Mouse (Mus musculus) MEL (cell line): ENCODE measurements around the gene Pck1. TPM values are rescaled to one million over a fixed set of nuclear protein-coding genes. Genes with fewer than 3 reads are reported as not detected.

Experiments
- DNase-seq: peaks from one replicate; pipeline ENCODE4 v3.0.0; 2011; ENCODE audit warnings: low read depth, low spot score
- H3K27ac ChIP-seq: 2 replicates; pipeline ENCODE4 v1.5.1; 2012; ENCODE audit warnings: low read depth, mild to moderate bottlenecking, control low read depth, low read length, moderate library complexity; ENCODE audit not compliant: control insufficient read depth
- H3K27me3 ChIP-seq, 2 experiments: fragments of 150-350 bp in 1 of 2; sonication (generic) in 1 of 2; 2 replicates each; pipeline ENCODE4 v1.6.1; 2012; ENCODE audit warnings: low read length in 2 of 2, mild to moderate bottlenecking in 2 of 2, improper control_type of control experiment in 1 of 2, moderate library complexity in 1 of 2; ENCODE audit not compliant: insufficient read depth in 2 of 2, control insufficient read depth in 1 of 2
- H3K36me3 ChIP-seq, 2 experiments: 2 replicates each; pipeline ENCODE4 v1.6.1; 2012 to 2014; ENCODE audit warnings: low read length in 2 of 2, improper control_type of control experiment in 1 of 2, inconsistent platforms in 1 of 2, mild to moderate bottlenecking in 1 of 2; ENCODE audit not compliant: insufficient read depth in 2 of 2, control insufficient read depth in 1 of 2
- H3K4me1 ChIP-seq, 2 experiments: fragments of 150-350 bp in 1 of 2; sonication (generic) in 1 of 2; 2 replicates each; pipeline ENCODE4 v1.6.1; 2012; ENCODE audit warnings: low read length in 2 of 2, improper control_type of control experiment in 1 of 2, mild to moderate bottlenecking in 1 of 2; ENCODE audit not compliant: insufficient read depth in 2 of 2, control insufficient read depth in 1 of 2
- H3K4me3 ChIP-seq, 2 experiments: fragments of 150-350 bp in 1 of 2; sonication (generic) in 1 of 2; 2 replicates each; pipeline ENCODE4 v1.5.1; 2012; ENCODE audit warnings: low read depth in 2 of 2, low read length in 2 of 2, mild to moderate bottlenecking in 2 of 2, moderate library complexity in 2 of 2, control low read depth in 1 of 2, improper control_type of control experiment in 1 of 2; ENCODE audit not compliant: control insufficient read depth in 1 of 2, insufficient read depth in 1 of 2
- H3K79me2 ChIP-seq: 2 replicates; pipeline ENCODE4 v1.6.1; 2012; ENCODE audit warnings: mild to moderate bottlenecking, low read length, moderate library complexity; ENCODE audit not compliant: control insufficient read depth, poor library complexity, insufficient read depth
- H3K9ac ChIP-seq: 2 replicates; pipeline ENCODE4 v1.6.1; 2012; ENCODE audit warnings: low read depth, mild to moderate bottlenecking, control low read depth, low read length, moderate library complexity; ENCODE audit not compliant: control insufficient read depth, poor library complexity, severe bottlenecking
- H3K9me3 ChIP-seq: fragments of 150-350 bp; sonication (generic); replicated peaks from 2 replicates; pipeline ENCODE4 v1.6.1; 2012; ENCODE audit warnings: mild to moderate bottlenecking, low read length, improper control_type of control experiment, moderate library complexity; ENCODE audit not compliant: insufficient read depth
- CTCF ChIP-seq, 3 experiments: IDR thresholded peaks in 2 of 3; conservative IDR thresholded peaks in 1 of 3; 2 replicates each; pipeline ENCODE4 v1.5.1; 2011 to 2012; ENCODE audit warnings: low read length in 3 of 3, low read depth in 2 of 3, mild to moderate bottlenecking in 2 of 3, improper control_type of control experiment in 1 of 3, inconsistent platforms in 1 of 3, mixed read lengths in 1 of 3, moderate library complexity in 1 of 3; ENCODE audit not compliant: control insufficient read depth in 1 of 3, insufficient read depth in 1 of 3, poor library complexity in 1 of 3, severe bottlenecking in 1 of 3
- ELF1 ChIP-seq: IDR thresholded peaks from 2 replicates; pipeline ENCODE4 v1.6.1; 2014; ENCODE audit warnings: low read depth, mild to moderate bottlenecking, inconsistent platforms, low read length, improper control_type of control experiment, moderate library complexity
- GATA1 ChIP-seq: IDR thresholded peaks from 2 replicates; pipeline ENCODE4 v1.6.1; 2011; ENCODE audit warnings: low read depth, low read length, improper control_type of control experiment
- JUND ChIP-seq: IDR thresholded peaks from 2 replicates; pipeline ENCODE4 v1.6.1; 2011; ENCODE audit warnings: low read depth, mild to moderate bottlenecking, improper control_type of control experiment, low read length
- KAT2A ChIP-seq: conservative IDR thresholded peaks from 2 replicates; pipeline ENCODE4 v1.6.1; 2012; ENCODE audit warnings: low read depth, low read length, improper control_type of control experiment, inconsistent platforms
- MAX ChIP-seq: IDR thresholded peaks from 2 replicates; pipeline ENCODE4 v1.6.1; 2011; ENCODE audit warnings: low read length, improper control_type of control experiment
- MAZ ChIP-seq: IDR thresholded peaks from 2 replicates; pipeline ENCODE4 v1.6.1; 2012; ENCODE audit warnings: low read depth, mild to moderate bottlenecking, inconsistent platforms, low read length, improper control_type of control experiment
- MEF2A ChIP-seq: IDR thresholded peaks from 2 replicates; pipeline ENCODE4 v1.6.1; 2014; ENCODE audit warnings: low read depth, mild to moderate bottlenecking, inconsistent platforms, low read length, improper control_type of control experiment; ENCODE audit not compliant: poor library complexity, insufficient replicate concordance, severe bottlenecking; ENCODE audit errors: extremely low read depth
- MXI1 ChIP-seq: IDR thresholded peaks from 2 replicates; pipeline ENCODE4 v1.6.1; 2011; ENCODE audit warnings: mild to moderate bottlenecking, low read depth, low read length, improper control_type of control experiment
- MYB ChIP-seq: IDR thresholded peaks from 2 replicates; pipeline ENCODE4 v1.6.1; 2011; ENCODE audit warnings: mild to moderate bottlenecking, low read depth, low read length, improper control_type of control experiment
- MYC ChIP-seq: IDR thresholded peaks from 2 replicates; pipeline ENCODE4 v1.6.1; 2011; ENCODE audit warnings: low read depth, mild to moderate bottlenecking, low read length, improper control_type of control experiment, moderate library complexity
- NRF1 ChIP-seq: IDR thresholded peaks from 2 replicates; pipeline ENCODE4 v1.6.1; 2014; ENCODE audit warnings: low read depth, mild to moderate bottlenecking, inconsistent platforms, low read length, improper control_type of control experiment, moderate library complexity; ENCODE audit not compliant: poor library complexity, insufficient read depth, severe bottlenecking
- POLR2A ChIP-seq, 2 experiments: IDR thresholded peaks; 2 replicates each; pipeline ENCODE4 v1.6.1; 2011 to 2012; ENCODE audit warnings: low read length in 2 of 2, mild to moderate bottlenecking in 2 of 2, control low read depth in 1 of 2, improper control_type of control experiment in 1 of 2, low read depth in 1 of 2, moderate library complexity in 1 of 2; ENCODE audit not compliant: control insufficient read depth in 1 of 2, insufficient read depth in 1 of 2, poor library complexity in 1 of 2
- POLR2AphosphoS5 ChIP-seq: IDR thresholded peaks from 2 replicates; pipeline ENCODE4 v1.6.1; 2012; ENCODE audit warnings: low read depth, borderline replicate concordance, mild to moderate bottlenecking, inconsistent platforms, low read length, moderate library complexity, mixed read lengths
- RAD21 ChIP-seq: IDR thresholded peaks from 2 replicates; pipeline ENCODE4 v1.6.1; 2011; ENCODE audit warnings: mild to moderate bottlenecking, low read depth, low read length, improper control_type of control experiment
- RCOR1 ChIP-seq: IDR thresholded peaks from 2 replicates; pipeline ENCODE4 v1.6.1; 2012; ENCODE audit warnings: low read depth, mild to moderate bottlenecking, inconsistent platforms, low read length, improper control_type of control experiment
- SMC3 ChIP-seq: IDR thresholded peaks from 2 replicates; pipeline ENCODE4 v1.6.1; 2011; ENCODE audit warnings: low read depth, low read length, improper control_type of control experiment
- TAL1 ChIP-seq: IDR thresholded peaks from 2 replicates; pipeline ENCODE4 v1.6.1; 2012; ENCODE audit warnings: mild to moderate bottlenecking, inconsistent platforms, low read length, moderate library complexity, mixed read lengths
- TBP ChIP-seq: IDR thresholded peaks from 2 replicates; pipeline ENCODE4 v1.8.0; 2011; ENCODE audit warnings: low read depth, low read length, improper control_type of control experiment
- UBTF ChIP-seq: IDR thresholded peaks from 2 replicates; pipeline ENCODE4 v1.6.1; 2012; ENCODE audit warnings: low read depth, mild to moderate bottlenecking, inconsistent platforms, low read length, improper control_type of control experiment, moderate library complexity, borderline replicate concordance; ENCODE audit not compliant: insufficient read depth
- USF1 ChIP-seq: IDR thresholded peaks from 2 replicates; pipeline ENCODE4 v1.6.1; 2014; ENCODE audit warnings: low read depth, mild to moderate bottlenecking, inconsistent platforms, low read length, improper control_type of control experiment, moderate library complexity
- ZC3H11A ChIP-seq: IDR thresholded peaks from 2 replicates; pipeline ENCODE4 v1.6.1; 2012; ENCODE audit warnings: low read depth, mild to moderate bottlenecking, inconsistent platforms, low read length, improper control_type of control experiment
- ZKSCAN1 ChIP-seq: IDR thresholded peaks from 2 replicates; pipeline ENCODE4 v1.6.1; 2012; ENCODE audit warnings: low read depth, mild to moderate bottlenecking, inconsistent platforms, low read length, improper control_type of control experiment, moderate library complexity
- ZMIZ1 ChIP-seq: IDR thresholded peaks from 2 replicates; pipeline ENCODE4 v1.6.1; 2012; ENCODE audit warnings: low read depth, mild to moderate bottlenecking, inconsistent platforms, low read length, improper control_type of control experiment, moderate library complexity
- polyA plus RNA-seq, 2 experiments: library from polyadenylated mRNA; stranded (reverse) in 1 of 2; unstranded in 1 of 2; fragments of >175 nt in 1 of 2; fragments of >200 nt in 1 of 2; gene quantifications; 2 replicates each; pipeline versions ENCODE4 v1.2.1 to v1.2.4; 2012; ENCODE audit warnings: low replicate concordance in 2 of 2, low read depth in 1 of 2; ENCODE audit not compliant: insufficient read length in 2 of 2, insufficient read depth in 1 of 2, missing spikeins in 1 of 2
- total RNA-seq: library from RNA; depleted of rRNA; stranded (reverse); fragments of 300-350 nt; gene quantifications from 2 replicates; pipeline ENCODE4 v1.2.3, GENCODE M21; 2012

Pck1 gene
- total and polyA plus RNA-seq, 3 experiments, result not detected

GRCm38 (mm10) chr2:173180721-173181388 is 28.0 kb downstream of the Pck1 start:
- Histone ChIP-seq H3K9ac (no peak overlapping the region), H3K4me1 (no peaks in the 10 kb centered on the region), H3K79me2 (no peaks in the 10 kb centered on the region), H3K4me3 (no peak overlapping the region), H3K27ac (no peak overlapping the region), H3K36me3 (no peaks in the 10 kb centered on the region), H3K27me3 (no peaks in the 10 kb centered on the region), H3K9me3 (no peaks in the 10 kb centered on the region)
- no peak for TF ChIP-seq MAZ
- no peak for TF ChIP-seq USF1
- no peak for TF ChIP-seq UBTF
- no peak for DNase-seq

DNA sequence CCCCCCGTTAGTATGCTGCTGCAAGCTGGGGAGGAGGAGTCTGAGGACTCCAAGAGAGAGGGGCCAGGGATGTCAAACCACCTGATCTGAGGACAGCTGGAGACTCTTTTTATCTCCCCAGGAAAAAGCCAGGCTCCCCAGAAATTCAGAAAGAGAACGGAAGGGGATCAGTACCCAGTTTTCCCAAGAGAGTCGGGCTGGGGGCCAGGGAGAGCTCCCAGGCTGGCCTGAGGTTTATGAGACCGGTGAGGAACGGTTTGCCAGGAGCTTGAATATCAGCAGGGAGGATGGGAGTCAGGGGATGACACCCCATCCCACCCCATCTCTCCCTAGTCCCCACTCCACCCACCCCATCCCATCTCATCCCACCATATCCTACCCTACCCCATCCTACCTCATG is 28.6 kb downstream of the Pck1 start:
- no peak for DNase-seq
- Histone ChIP-seq H3K27me3 (no peaks in the 10 kb centered on the region), H3K36me3 (no peaks in the 10 kb centered on the region)

DNA sequence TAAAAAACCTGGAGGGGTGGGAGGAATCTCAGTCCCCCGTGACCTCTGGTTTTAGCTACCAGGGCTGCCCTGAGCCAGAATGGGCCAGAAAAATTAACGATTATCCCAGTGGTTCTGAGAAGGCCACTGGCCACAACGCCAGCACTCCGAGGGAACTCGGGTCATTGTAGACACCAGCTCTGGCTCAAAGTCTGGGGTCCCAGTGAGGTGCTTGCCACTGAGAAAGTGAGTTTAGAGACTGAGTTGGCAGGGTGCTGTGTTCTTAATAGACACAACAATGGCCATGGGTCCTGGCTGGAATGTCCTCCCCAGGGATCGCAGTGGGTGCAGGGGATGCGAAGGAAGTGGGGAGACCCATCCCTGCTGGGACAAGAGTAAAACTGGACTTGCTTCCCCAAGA is 29.1 kb downstream of the Pck1 start:
- no peak for DNase-seq
- Histone ChIP-seq H3K27me3 (no peaks in the 10 kb centered on the region), H3K9me3 (no peaks in the 10 kb centered on the region), H3K27ac (no peak overlapping the region), H3K36me3 (no peaks in the 10 kb centered on the region), H3K79me2 (no peaks in the 10 kb centered on the region), H3K9ac (no peak overlapping the region), H3K4me3 (no peak overlapping the region), H3K4me1 (no peaks in the 10 kb centered on the region)
- TF ChIP-seq RCOR1 (no peak), RAD21 (no peak), ZKSCAN1 (no peak), NRF1 (no peak), POLR2AphosphoS5 (no peak), JUND (no peak), KAT2A (no peak), MXI1 (no peak), GATA1 (no peak), MEF2A (no peak), ELF1 (no peak), SMC3 (no peak), MYC (no peak)

More for the DNA sequence above, 28.6 kb downstream of the Pck1 start:
- Histone ChIP-seq H3K9me3 (no peaks in the 10 kb centered on the region), H3K27ac (no peak overlapping the region), H3K79me2 (no peaks in the 10 kb centered on the region), H3K4me3 (no peak overlapping the region), H3K4me1 (no peaks in the 10 kb centered on the region), H3K9ac (no peak overlapping the region)
- TF ChIP-seq KAT2A, result no peak
- TF ChIP-seq POLR2A (IDR thresholded peaks at IDR 0.05; ENCODE audit: control insufficient read depth in 1 of 2, insufficient read depth in 1 of 2, low read depth in 1 of 2, low read length in 2 of 2, poor library complexity in 1 of 2), result no peak
- TF ChIP-seq CTCF (IDR thresholded peaks at IDR 0.05 in 2 of 3, conservative IDR thresholded peaks at IDR 0.05 in 1 of 3; ENCODE audit: control insufficient read depth in 1 of 3, insufficient read depth in 1 of 3, low read depth in 2 of 3, low read length in 3 of 3, poor library complexity in 1 of 3, severe bottlenecking in 1 of 3), result no peak
- TF ChIP-seq NRF1, result no peak
- no peak for TF ChIP-seq ELF1
- TF ChIP-seq TAL1, result no peak
- TF ChIP-seq RCOR1, result no peak
- no peak for TF ChIP-seq MYB
- no peak for TF ChIP-seq ZMIZ1
- no peak for TF ChIP-seq TBP
- TF ChIP-seq ZC3H11A, result no peak
- TF ChIP-seq MAX, result no peak
- TF ChIP-seq MEF2A, result no peak
- no peak for TF ChIP-seq MYC
- no peak for TF ChIP-seq GATA1
